Mouse (Mus musculus): ENCODE results near the gene Tcp11. TPM values are rescaled to one million over a fixed set of nuclear protein-coding genes. Genes with fewer than 3 reads are reported as not detected.

Tcp11 gene
- total RNA-seq, 2 experiments from 2014 or later: not detected

GRCm38 (mm10) chr17:28084395-28084905, 4.0 kb upstream of the Tcp11 start:
- DNase-seq: peak; percentile 23 to 29

GRCm38 (mm10) chr17:28082863-28083262, 2.4 kb upstream of the Tcp11 start:
- DNase-seq: no peak

DNA sequence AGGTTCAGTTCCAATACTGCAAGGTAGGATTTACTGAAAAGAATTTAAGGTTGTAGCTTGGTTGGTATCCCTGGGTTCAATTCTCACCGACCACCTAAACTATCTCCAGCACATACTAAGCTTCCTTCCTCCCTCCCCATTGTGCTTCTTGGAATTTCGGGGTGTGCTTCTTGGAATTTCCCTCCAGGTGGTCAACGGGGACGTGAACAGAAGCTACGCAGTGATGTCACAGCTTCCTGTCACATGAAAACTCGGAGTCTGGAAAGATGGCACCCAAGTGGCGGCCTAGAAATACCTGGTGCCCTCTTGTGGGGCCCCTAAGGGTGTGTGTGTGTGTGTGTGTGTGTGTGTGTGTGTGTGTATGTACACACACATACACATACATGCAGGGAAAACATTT, 1.4 kb upstream of the Tcp11 start:
- DNase-seq: no peak

GRCm38 (mm10) chr17:28081385-28081784, 946 bp upstream of the Tcp11 start:
- DNase-seq: peak; percentile 64 to 68

DNA sequence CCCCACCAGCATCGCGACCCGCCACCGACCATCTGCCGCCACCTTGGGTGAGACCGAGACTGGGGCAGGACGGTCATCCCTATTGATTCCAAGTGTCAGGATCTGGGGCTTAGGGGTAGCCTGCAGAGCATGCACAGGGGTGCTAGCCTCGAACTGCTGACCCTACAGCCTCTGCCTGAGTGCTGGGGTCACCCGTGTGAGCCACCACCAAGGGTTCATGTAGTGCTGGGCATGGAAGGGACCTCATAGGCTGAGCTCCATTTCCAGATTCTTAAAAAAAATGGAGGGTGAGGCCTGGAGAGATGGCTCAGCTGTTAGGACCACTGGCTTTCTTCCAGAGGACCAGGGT, 352 bp upstream of the Tcp11 start:
- no peak for DNase-seq

GRCm38 (mm10) chr17:28079618-28080017, 821 bp downstream of the Tcp11 start:
- peak; percentile 91 to 93 for DNase-seq

- DNase-seq: no peak
Measured at GRCm38 (mm10) chr17:28078028-28078427, 2.4 kb downstream of the Tcp11 start.

- DNase-seq: no peak
Measured at GRCm38 (mm10) chr17:28074486-28074885, 6.0 kb downstream of the Tcp11 start.

DNA sequence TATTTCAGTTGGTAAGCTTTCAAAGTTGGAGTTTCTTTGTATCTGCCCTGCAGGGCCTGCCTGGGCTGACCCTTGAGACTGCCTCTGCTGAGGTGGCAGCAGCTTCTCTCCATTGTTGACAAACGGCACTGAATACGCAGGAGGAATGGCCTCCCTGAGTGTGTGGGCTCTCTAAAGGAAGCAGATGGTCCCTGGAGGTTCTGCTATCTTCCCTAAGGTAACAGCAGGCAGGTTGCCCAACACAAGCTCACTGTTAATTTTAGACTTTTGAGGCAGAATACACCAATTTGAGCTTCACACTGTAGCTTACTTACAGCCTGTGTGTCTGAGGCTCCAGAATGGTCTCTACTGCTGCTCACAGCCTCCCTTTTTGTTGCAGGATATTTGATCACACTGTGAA, 7.7 kb downstream of the Tcp11 start:
- DNase-seq: no peak

GRCm38 (mm10) chr17:28070256-28070655, 10.2 kb downstream of the Tcp11 start:
- DNase-seq: peak; percentile 85 to 91

DNA sequence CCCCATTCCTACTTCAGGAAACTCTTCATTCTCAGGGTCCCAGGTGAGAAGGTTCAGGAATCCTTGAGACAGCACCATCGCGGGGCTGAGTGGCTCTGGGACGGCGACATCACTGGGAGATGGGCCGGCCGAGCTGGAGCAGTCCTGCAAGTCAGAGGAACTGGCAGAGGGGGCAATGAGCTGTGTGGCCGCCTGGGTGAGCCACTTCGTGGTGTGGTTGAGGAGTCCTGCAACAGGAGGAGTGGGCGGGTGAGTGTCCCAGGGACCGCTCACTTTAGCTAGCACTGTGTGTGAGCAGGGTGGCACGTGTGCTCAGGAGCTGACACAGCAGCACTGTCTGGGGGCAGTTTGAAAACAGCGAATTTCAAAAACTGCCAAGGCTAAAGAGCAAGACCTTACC, 11.0 kb downstream of the Tcp11 start:
- DNase-seq: no peak

DNA sequence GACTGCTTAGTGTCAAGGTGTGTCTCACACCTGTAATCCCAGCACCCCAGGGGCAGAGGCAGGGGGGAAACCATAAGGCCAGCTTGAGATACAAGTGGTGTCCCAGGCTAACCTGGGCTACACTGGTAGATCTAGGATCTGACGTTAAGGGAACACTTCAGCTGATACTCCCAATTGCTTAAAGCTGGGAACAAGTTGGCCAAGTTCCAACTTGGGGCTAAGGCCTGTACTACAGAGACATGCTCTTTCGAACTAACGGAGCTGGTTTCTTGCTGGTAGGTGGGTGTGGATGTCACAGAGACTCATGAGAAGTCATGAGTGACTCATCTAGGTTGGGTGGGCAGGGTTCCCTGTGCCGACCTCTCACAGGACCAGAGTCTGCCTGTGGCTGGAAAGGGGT, 13.1 kb downstream of the Tcp11 start:
- no peak for DNase-seq

DNA sequence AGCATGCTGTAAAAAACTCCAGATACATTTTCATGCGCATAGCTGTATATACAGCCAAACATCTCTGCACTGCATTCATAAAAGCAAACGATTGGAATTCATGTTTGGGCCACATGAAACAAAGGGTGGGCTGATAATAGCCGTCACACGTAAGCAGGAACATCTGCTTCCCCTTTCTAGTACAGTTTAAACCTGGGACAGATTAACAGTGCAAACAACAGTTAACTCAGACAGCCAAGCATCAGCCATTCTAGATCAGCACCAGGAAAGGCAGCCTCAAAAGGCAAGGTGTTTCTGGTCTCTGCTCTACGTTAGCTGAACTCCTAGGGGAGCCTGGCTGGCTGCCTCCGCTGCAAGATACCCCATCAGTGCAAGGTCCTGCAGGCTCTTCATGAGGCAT, 17.3 kb downstream of the Tcp11 start:
- no peak for DNase-seq

DNA sequence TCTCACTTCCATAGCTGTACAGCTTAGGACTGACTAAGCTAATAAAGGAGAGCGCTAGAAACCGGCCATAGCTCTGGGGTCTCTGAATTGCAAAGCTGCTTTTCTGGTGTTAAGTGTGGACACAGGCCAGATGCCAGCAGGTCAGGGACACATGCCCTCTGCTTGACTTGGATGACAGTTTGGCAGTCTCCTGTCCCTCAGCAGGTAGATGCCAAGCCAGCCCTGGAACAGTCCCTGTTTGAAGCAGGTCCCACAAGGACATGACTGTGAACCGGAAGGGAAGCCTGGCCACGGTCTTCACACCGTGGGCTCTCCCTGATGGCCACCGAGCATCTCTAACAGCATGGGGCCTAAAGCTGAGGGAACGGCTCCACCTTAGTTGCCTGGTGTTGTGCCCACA, 17.7 kb downstream of the Tcp11 start:
- peak in 1 of 2 experiments; percentile 37 for DNase-seq

- DNase-seq: peak; percentile 35 to 52
Measured at GRCm38 (mm10) chr17:28061472-28061871, 19.0 kb downstream of the Tcp11 start.

GRCm38 (mm10) chr17:28060681-28061080, 19.8 kb downstream of the Tcp11 start:
- no peak for DNase-seq

- DNase-seq: no peak
Measured at GRCm38 (mm10) chr17:28058346-28058745, 22.1 kb downstream of the Tcp11 start.

- DNase-seq: no peak
Measured at GRCm38 (mm10) chr17:28052293-28052863, 28.1 kb downstream of the Tcp11 start.

GRCm38 (mm10) chr17:28050210-28050609, 30.2 kb downstream of the Tcp11 start:
- peak in 1 of 2 experiments; percentile 64 for DNase-seq

GRCm38 (mm10) chr17:28048425-28048824, 32.0 kb downstream of the Tcp11 start:
- DNase-seq: peak in 1 of 2 experiments; percentile 41

DNA sequence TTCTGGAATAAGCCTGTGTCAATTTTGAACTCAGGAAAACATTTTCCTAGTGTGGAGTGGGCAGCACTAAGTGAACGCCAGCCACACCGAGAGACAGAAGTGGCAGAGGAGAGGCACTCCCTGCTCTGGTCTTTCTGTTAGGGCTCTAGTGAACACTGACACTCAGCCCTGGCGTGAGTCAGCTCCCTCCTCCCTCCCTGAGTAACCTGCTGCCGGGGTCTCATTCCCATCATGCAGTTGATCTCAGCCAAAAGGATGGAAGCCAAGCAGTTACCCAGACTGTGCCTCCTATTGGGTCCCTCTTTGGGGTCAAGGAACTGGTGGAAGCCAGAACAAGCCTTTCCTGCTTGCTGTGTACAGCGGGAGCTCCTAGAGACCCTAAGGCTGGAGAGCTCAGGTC, 32.9 kb downstream of the Tcp11 start:
- no peak for DNase-seq

- no peak for DNase-seq
Measured at GRCm38 (mm10) chr17:28047017-28047416, 33.4 kb downstream of the Tcp11 start.

DNA sequence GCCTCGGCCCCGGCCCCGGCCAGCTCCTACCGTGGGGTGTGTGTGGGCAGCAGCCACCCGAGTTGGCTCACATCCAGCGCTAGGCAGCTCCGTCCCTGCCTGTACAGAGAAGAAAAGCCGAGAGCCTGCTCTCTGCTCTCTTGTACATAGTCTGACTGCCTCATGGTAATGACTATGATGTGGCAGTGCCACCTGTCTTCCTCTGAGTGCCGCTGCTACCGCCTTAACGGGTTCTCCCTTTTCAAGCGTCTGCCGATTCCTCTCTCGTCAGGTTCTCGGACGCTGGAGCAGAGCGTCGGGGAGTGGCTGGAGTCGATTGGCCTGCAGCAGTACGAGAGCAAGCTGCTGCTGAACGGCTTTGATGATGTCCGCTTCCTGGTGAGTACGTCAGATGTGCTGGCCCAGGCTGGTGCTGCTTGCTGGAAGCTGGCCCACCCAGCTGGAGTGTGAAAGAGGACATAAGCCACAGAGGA, 38.1 kb downstream of the Tcp11 start:
- no peak for DNase-seq

GRCm38 (mm10) chr17:28041298-28041697, 39.1 kb downstream of the Tcp11 start:
- no peak for DNase-seq

Measured in adrenal gland, postnatal 36 days (tissue).